Mouse (Mus musculus) thymus, postnatal 36 days (tissue): ENCODE results near the gene Usp25.

Experiments
- DNase-seq, 2 experiments: peaks; one replicate each; pipeline ENCODE4 v3.0.0; 2022; ENCODE audit warnings: mixed read lengths in 2 of 2

Usp25 gene

DNA sequence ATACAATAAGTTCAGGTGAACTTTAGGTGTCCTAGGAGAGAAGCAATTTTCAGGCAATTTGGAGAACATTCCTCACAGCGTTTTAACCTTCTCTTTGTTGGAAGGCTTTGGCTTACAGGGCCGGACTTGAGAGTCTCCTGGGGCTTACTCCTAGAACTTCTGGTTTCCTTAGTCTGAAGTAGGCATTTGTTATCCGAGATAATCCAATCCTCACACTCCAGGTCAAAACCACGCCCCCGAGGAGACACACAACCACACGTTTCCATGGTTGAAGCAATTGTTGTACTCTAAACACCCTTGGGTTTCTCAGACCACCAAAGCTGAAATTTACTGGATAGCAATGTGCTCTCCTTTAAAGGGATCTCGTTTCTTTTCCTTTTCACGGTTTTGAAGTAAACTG is 136.8 kb downstream of the Usp25 start:
- no peak for DNase-seq

DNA sequence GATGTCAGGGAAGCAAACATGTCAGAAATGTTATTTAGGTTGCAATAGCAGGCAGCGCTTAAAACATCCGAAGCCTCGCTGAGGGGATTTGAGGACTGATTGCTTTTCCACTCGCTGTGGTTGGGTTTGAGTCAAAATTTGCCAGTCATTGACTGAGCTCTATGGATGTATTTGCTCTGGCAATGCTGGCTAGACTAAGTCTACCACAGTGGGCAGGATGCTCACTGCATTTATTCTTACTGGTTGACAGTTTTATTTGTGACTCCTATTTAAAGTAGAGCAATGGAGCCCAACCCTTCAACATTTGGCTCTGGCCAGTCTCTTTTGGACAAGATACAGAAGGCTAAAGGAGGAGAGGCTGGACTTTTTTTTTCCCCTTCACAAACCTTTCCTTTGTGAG is 137.4 kb downstream of the Usp25 start:
- DNase-seq: no peak

DNA sequence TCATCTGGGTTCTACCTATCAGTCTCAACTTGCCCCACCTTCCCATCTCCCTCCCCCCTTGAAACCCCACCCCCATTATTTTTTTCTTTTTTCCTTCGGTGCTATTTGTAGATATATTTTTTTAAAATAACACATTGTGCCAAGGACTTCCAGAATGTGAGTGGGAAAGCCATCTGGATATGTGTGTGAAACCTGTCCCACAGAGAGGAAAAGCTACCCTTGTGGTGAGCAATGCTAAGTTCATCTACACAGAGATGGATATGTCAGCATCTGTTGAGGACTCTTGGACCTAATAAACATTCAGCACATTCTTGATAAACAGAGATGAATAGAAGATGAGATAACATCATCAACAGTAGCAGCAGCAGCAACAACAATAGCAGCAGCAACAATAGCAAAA is 138.8 kb downstream of the Usp25 start:
- no peak for DNase-seq

DNA sequence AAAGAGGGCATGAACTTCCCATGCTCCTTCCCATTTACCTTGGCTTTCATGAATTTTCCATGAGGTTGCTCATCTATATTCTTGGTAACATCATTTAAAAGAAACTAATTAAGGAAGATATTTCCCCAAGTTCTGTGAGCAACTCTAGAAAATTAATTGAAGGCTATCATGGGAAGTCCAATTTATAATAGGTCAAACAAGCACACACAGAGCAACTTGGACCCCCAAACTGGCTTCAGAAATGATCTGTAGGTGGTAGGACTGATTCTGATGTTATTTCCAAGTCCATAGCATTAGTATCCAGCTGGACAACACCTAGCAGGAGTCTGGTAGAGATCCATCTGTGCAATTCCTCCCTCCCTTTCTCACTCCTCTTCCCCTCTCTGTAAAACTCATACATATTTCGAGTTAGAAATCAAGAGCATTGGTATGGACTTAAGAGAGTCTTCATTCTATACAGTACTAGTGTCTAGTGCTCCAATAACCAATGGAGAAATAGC is 139.8 kb downstream of the Usp25 start:
- no peak for DNase-seq

DNA sequence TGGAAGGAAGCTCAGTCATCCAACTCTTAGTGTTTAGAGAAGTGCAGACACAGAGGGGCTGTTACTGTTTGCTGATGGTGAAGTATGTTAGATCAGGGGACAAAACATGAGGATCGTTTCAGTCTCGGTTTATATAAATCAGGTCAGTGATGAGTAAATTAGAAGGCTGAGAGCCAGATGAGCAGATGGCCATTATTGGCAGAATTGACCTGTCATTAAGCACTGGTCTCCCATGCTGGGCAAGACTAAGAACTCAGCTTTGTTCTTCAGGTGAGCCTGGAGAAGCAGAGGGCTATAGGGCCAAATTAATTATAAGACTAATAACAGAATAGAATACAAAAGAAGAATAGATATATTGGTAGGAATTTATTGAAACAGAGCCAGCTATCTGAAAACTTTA is 140.3 kb downstream of the Usp25 start:
- DNase-seq: no peak

DNA sequence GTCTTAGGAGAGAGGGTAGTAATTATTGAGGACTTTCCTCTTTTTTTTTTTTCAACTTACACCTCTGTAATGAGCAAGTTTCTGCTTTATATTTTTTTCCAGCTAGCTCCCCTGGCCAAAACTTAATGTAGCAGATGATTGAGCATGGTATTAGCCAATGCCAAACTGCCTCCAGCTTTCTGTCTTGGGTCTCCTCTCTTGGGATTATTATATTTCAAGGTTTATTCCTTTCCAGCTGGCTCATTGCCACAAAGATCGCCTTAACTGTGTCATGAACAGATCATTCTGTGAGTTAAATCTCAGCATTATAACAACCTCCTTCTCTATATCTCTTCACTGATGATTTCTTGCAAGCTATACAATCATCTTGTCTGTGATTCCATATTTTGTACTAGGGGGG is 141.3 kb downstream of the Usp25 start:
- no peak for DNase-seq
